Mouse (Mus musculus): ENCODE measurements around the gene Crybb3. TPM values are rescaled to one million over a fixed set of nuclear protein-coding genes. Genes with fewer than 3 reads are reported as not detected.

The Crybb3 gene
- polyA plus RNA-seq (2014; fragmentation: Nextera tagmentation; extraction: Ambion mirVana), result 0.47 and 1.8 TPM in 2 replicates

DNA sequence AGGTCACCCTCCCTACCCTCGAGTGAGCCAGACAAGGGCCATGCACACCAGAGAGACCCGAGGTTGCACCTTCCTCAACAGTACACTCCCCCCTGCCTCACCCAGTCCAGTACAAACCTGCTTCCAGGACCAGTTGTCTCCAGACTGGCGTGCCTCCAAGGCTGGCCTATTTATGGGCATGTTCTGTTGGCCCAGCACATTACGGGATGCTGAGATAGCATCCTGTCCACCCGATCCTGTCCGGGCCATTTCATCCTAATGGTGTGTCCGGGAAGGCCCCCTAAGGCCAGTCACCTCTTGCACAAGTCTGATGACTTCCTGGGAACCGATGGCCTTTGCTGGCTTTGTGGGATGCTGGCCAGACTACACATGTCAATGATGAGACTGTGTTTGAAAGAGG, at the start of gene Crybb3:
TSS of gene Crybb3 (minus strand) at position 146 of the 400 bp plus-strand sequence.
- H3K36me3 ChIP-seq (ENCODE audit: control insufficient read depth, insufficient read depth, low read length), result no peaks in the 10 kb centered on the region
- H3K4me1 ChIP-seq (ENCODE audit: control insufficient read depth, insufficient read depth, low read length), result 0 out of 2 replicates have a peak, but pooled peaks cover 2% of the 10 kb centered on the region
- no peaks in the 10 kb centered on the region for H3K27me3 ChIP-seq (ENCODE audit: control insufficient read depth, insufficient read depth, low read length)
- 79% methylated on average over 8 of the region's 8 CpGs for WGBS
- 0 out of 2 replicates have a peak, but pooled peaks cover 2% of the 10 kb centered on the region for H3K9me3 ChIP-seq (ENCODE audit: control insufficient read depth, low read length)
- H3K9ac ChIP-seq (ENCODE audit: low read depth, low read length), result no peak within 1 kb of the TSS
- H3K4me2 ChIP-seq (replicated peaks; ENCODE audit: low read depth, low read length), result no peak within 1 kb of the TSS
- no peak within 1 kb of the TSS for H3K27ac ChIP-seq (ENCODE audit: low read depth, low read length)
- ATAC-seq (ENCODE audit: low FRiP score, low TSS enrichment), result no peak
- no peak within 1 kb of the TSS for H3K4me3 ChIP-seq (ENCODE audit: low read length)

DNA sequence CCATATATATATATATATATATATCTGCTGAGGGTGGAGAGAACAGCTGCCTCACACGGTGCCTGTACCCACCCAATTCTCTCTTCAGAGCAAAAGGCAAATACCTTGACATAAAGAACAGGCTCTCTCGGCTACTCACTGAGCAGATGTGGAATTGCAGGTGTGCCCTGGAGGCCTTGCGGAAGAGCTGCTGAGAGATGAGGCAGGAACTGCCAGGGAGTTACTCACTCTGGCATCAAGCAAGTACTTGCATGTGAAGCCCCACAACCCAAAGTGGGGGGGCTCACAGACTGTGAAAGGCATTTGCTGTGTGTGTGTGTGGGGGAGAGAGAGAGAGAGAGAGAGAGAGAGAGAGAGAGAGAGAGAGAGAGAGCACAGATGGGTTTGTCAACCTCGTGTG, 47.0 kb upstream of the Crybb3 start:
- 74% methylated on average over 4 of the region's 4 CpGs for WGBS
- H3K9me3 ChIP-seq (ENCODE audit: control insufficient read depth, low read length), result no peaks in the 10 kb centered on the region
- H3K4me3 ChIP-seq (ENCODE audit: low read length), result no peak overlapping the region
- H3K36me3 ChIP-seq (ENCODE audit: control insufficient read depth, insufficient read depth, low read length), result no peaks in the 10 kb centered on the region
- H3K27ac ChIP-seq (ENCODE audit: low read depth, low read length), result no peak overlapping the region
- H3K9ac ChIP-seq (ENCODE audit: low read depth, low read length), result no peak overlapping the region
- no peaks in the 10 kb centered on the region for H3K27me3 ChIP-seq (ENCODE audit: control insufficient read depth, insufficient read depth, low read length)
- no peak for ATAC-seq (ENCODE audit: low FRiP score, low TSS enrichment)
- H3K4me1 ChIP-seq (ENCODE audit: control insufficient read depth, insufficient read depth, low read length), result peaks cover 15% of the 10 kb centered on the region
- no peak overlapping the region for H3K4me2 ChIP-seq (replicated peaks; ENCODE audit: low read depth, low read length)

DNA sequence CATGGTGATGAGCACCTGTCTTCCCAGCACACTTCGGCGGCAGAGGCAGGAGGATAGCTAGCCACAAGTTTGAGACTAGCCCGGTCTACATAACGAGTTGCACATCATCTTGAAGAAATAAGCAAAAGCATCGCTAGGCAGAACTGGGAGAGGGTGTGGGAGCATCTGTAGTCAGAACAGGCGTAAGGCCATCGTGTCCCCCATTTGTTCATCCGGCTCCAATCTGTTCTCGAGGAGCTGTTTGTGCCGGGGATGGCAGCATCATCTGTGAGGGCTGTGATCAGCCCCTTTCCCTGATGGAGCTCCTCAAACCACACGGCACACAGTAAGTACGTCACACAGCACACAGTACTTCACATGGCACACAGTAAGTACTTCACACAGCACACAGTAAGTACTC, 45.1 kb upstream of the Crybb3 start:
- ATAC-seq (ENCODE audit: low FRiP score, low TSS enrichment), result no peak
- Histone ChIP-seq H3K36me3 (ENCODE audit: control insufficient read depth, insufficient read depth, low read length) (no peaks in the 10 kb centered on the region), H3K4me3 (ENCODE audit: low read length) (no peak overlapping the region), H3K27me3 (ENCODE audit: control insufficient read depth, insufficient read depth, low read length) (no peaks in the 10 kb centered on the region), H3K4me2 (replicated peaks; ENCODE audit: low read depth, low read length) (no peak overlapping the region), H3K27ac (ENCODE audit: low read depth, low read length) (no peak overlapping the region), H3K4me1 (ENCODE audit: control insufficient read depth, insufficient read depth, low read length) (peaks cover 22% of the 10 kb centered on the region), H3K9ac (ENCODE audit: low read depth, low read length) (no peak overlapping the region), H3K9me3 (ENCODE audit: control insufficient read depth, low read length) (no peaks in the 10 kb centered on the region)
- WGBS, result 86% methylated on average over 12 of the region's 12 CpGs

DNA sequence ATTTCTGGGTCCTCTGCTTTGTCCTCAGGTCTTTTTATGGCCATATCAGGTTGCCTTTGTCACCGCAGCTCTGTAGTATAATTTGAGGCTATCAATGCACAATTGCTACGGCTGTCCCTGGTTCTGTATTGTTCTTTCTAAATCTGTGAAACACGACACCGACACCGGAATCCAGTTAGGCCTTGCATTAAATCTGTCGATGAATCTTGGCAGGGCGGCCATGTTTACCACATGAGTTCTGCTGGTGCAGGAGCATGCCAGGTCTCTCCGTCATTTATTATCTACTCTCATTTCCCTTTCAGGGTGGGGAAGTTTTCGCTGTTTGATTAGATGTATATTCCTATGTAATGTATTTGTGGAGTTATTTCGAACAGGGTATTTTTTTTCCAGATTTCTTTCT, 42.3 kb upstream of the Crybb3 start:
- Histone ChIP-seq H3K27me3 (ENCODE audit: control insufficient read depth, insufficient read depth, low read length) (no peaks in the 10 kb centered on the region), H3K4me2 (replicated peaks; ENCODE audit: low read depth, low read length) (no peak overlapping the region), H3K4me1 (ENCODE audit: control insufficient read depth, insufficient read depth, low read length) (peaks cover 35% of the 10 kb centered on the region), H3K9ac (ENCODE audit: low read depth, low read length) (no peak overlapping the region), H3K36me3 (ENCODE audit: control insufficient read depth, insufficient read depth, low read length) (no peaks in the 10 kb centered on the region), H3K9me3 (ENCODE audit: control insufficient read depth, low read length) (no peaks in the 10 kb centered on the region), H3K4me3 (ENCODE audit: low read length) (no peak overlapping the region), H3K27ac (ENCODE audit: low read depth, low read length) (no peak overlapping the region; the same call in 1 of the 2 replicates)
- no peak for ATAC-seq (ENCODE audit: low FRiP score, low TSS enrichment)
- 53% methylated on average over 10 of the region's 10 CpGs for WGBS

DNA sequence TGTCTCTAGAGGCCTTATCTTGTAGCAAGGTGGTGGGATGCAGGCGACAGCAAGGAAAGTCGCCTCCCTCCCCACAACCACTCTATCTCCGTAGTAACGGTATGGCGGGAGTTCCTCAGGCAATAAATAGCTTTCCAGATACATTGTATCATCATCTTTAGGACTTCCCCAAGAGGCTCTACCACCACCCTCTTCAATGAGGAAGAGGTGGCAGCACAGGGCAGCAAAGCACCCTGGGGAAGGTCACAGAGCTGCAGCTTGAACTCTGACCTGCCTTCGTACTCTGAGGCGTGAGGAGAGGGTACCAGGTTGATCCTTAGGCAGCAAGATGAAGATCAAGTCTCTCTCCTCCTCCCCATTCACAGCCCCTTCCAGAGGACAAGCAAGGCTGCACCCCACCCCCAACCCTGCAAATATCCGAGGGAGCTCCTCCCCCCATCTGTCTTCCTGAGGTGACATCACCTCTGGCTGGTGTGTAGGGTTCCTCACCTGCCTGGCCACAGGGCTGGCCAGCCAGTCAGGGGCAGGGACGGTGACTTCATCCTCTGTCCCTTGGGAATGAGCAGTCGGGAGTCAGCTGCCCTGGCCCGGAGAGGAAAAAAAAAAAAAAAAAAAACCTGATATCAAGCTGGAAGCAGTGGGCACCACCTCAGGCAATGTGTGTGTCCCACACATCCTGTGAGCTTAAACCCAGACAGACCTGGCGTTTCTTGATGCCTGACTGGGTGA, 41.1 kb upstream of the Crybb3 start:
- H3K27ac ChIP-seq (ENCODE audit: low read depth, low read length), result peak overlapping the region; percentile 71; the same call in 1 of the 2 replicates
- no peak for ATAC-seq (ENCODE audit: low FRiP score, low TSS enrichment)
- no peaks in the 10 kb centered on the region for H3K9me3 ChIP-seq (ENCODE audit: control insufficient read depth, low read length)
- H3K4me1 ChIP-seq (ENCODE audit: control insufficient read depth, insufficient read depth, low read length), result peaks cover 30% of the 10 kb centered on the region
- WGBS, result 32% methylated on average over 12 of the region's 12 CpGs
- no peak overlapping the region for H3K4me2 ChIP-seq (replicated peaks; ENCODE audit: low read depth, low read length)
- H3K27me3 ChIP-seq (ENCODE audit: control insufficient read depth, insufficient read depth, low read length), result no peaks in the 10 kb centered on the region
- H3K4me3 ChIP-seq (ENCODE audit: low read length), result no peak overlapping the region
- no peaks in the 10 kb centered on the region for H3K36me3 ChIP-seq (ENCODE audit: control insufficient read depth, insufficient read depth, low read length)
- H3K9ac ChIP-seq (ENCODE audit: low read depth, low read length), result no peak overlapping the region

DNA sequence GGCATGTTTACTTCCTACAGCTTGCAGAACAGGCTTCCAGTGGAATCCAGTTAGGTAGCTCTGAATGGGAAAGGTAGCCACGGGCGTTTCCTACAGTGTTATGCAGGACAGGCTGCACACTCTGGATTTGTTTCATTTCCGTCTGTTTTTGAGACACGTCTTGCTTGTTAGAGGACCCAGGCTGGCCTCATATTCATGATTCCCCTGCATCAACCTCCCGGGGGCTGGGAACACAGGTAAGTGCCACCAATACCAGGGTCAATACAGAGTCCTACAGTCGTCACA, 40.1 kb upstream of the Crybb3 start:
- ATAC-seq (ENCODE audit: low FRiP score, low TSS enrichment), result no peak
- Histone ChIP-seq H3K9me3 (ENCODE audit: control insufficient read depth, low read length) (no peaks in the 10 kb centered on the region), H3K36me3 (ENCODE audit: control insufficient read depth, insufficient read depth, low read length) (no peaks in the 10 kb centered on the region), H3K9ac (ENCODE audit: low read depth, low read length) (no peak overlapping the region), H3K4me3 (ENCODE audit: low read length) (no peak overlapping the region), H3K27me3 (ENCODE audit: control insufficient read depth, insufficient read depth, low read length) (no peaks in the 10 kb centered on the region), H3K4me2 (replicated peaks; ENCODE audit: low read depth, low read length) (no peak overlapping the region; the same call in 1 of the 2 replicates), H3K4me1 (ENCODE audit: control insufficient read depth, insufficient read depth, low read length) (peaks cover 36% of the 10 kb centered on the region), H3K27ac (ENCODE audit: low read depth, low read length) (peak overlapping the region; percentile 71)
- WGBS, result 60% methylated on average over 6 of the region's 6 CpGs

DNA sequence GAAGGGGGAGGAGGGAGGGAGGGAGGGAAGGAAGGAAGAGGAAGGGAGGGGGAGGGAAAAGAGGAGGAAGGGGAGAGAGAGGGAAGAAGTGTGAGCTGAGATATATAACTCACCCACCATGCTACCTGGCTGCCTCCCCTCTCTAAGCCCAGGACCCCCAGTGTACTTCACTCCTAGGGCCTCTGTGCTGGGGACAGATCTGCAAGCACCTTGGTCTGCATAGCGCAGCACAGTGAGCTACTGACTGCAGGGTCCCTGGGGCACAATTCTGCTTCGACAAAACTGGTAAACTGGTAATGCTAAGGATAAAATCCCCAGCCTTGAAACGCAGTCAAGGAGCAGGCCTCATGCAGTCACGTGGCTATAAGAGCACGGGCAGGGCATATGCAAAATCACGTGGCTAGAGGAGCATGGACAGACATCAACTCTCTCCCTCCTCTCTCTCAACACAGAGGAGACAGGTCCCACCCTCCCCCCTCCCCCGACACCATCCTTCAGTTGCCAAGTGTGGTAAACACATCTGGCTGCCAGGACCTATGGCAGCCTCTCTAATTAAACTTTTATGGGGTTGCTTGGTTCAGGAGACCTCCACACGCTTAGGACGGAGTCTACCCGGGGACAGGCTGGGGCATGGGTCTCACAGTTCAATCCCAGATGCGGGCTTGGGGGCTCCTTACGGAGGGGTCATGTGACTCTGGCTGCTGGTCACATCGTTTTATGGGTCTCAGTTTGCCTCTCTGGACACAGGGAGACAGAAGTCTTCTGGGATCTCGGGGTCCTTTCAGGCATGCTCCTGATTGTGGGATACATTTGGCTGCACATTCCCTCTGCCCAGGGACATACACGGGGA, 39.6 kb upstream of the Crybb3 start:
- no peaks in the 10 kb centered on the region for H3K27me3 ChIP-seq (ENCODE audit: control insufficient read depth, insufficient read depth, low read length)
- peaks cover 36% of the 10 kb centered on the region for H3K4me1 ChIP-seq (ENCODE audit: control insufficient read depth, insufficient read depth, low read length)
- peak; percentile 36; the same call in 1 of the 2 replicates for ATAC-seq (ENCODE audit: low FRiP score, low TSS enrichment)
- no peak overlapping the region for H3K9ac ChIP-seq (ENCODE audit: low read depth, low read length)
- H3K9me3 ChIP-seq (ENCODE audit: control insufficient read depth, low read length), result no peaks in the 10 kb centered on the region
- H3K36me3 ChIP-seq (ENCODE audit: control insufficient read depth, insufficient read depth, low read length), result no peaks in the 10 kb centered on the region
- WGBS, result 13% methylated on average over 15 of the region's 15 CpGs
- no peak overlapping the region for H3K4me3 ChIP-seq (ENCODE audit: low read length)
- H3K27ac ChIP-seq (ENCODE audit: low read depth, low read length), result peak overlapping the region; percentile 71; the same call in 1 of the 2 replicates
- H3K4me2 ChIP-seq (replicated peaks; ENCODE audit: low read depth, low read length), result no peak overlapping the region; the same call in 1 of the 2 replicates

DNA sequence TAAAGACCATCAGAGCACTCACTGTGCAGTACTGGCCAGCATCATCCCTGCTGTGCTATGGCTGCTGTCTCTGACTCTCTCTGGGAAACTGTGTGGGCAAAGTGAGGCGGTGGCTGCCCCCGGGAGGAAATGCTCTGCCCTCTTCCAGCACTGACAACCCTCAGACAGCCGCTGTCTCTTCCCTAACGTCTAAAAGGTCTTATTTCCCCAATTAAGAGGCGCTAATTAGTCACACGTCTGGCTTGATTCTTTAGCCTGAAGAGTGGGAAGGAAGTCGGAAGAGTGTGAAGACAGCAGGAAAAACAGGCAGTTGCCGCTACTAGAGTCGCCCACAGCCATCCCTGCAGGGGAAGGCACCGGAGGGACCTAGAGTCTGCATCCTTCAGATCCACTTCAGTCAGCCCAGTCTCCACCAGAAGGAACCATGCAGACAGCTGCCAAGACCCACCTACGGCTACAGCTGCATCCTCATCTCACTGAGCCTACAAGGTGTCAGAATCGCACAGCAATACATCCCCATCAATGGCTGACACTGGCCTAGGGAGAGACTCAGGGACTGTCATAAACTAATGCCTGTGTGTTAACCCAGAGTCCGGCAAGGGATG, 38.6 kb upstream of the Crybb3 start:
- 29% methylated on average over 13 of the region's 13 CpGs for WGBS
- no peak overlapping the region for H3K9ac ChIP-seq (ENCODE audit: low read depth, low read length)
- no peak overlapping the region for H3K4me2 ChIP-seq (replicated peaks; ENCODE audit: low read depth, low read length)
- no peak for ATAC-seq (ENCODE audit: low FRiP score, low TSS enrichment)
- no peaks in the 10 kb centered on the region for H3K36me3 ChIP-seq (ENCODE audit: control insufficient read depth, insufficient read depth, low read length)
- no peaks in the 10 kb centered on the region for H3K9me3 ChIP-seq (ENCODE audit: control insufficient read depth, low read length)
- H3K4me3 ChIP-seq (ENCODE audit: low read length), result no peak overlapping the region
- H3K27me3 ChIP-seq (ENCODE audit: control insufficient read depth, insufficient read depth, low read length), result no peaks in the 10 kb centered on the region
- H3K4me1 ChIP-seq (ENCODE audit: control insufficient read depth, insufficient read depth, low read length), result peaks cover 36% of the 10 kb centered on the region
- H3K27ac ChIP-seq (ENCODE audit: low read depth, low read length), result no peak overlapping the region

DNA sequence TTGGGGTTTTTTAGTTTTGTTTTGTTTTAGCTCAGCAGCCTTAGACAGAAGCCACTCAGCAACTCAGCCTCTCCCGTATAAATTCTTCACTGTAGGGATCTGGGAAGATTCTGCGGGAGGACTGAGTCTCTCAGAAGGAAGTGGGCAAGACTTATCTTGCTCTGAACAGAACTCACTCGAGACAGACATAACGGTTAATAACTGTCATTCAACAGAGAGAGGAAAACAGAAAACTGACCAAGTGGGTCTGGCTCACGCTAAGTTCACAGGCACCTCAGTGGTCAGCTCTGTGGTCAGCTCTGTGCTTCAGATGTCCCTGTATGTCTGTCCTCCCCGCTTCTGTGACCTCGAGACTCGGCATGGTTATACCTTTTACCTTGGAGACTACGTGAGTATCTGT, 37.9 kb upstream of the Crybb3 start:
- H3K27ac ChIP-seq (ENCODE audit: low read depth, low read length), result no peak overlapping the region
- H3K9me3 ChIP-seq (ENCODE audit: control insufficient read depth, low read length), result no peaks in the 10 kb centered on the region
- no peaks in the 10 kb centered on the region for H3K27me3 ChIP-seq (ENCODE audit: control insufficient read depth, insufficient read depth, low read length)
- H3K9ac ChIP-seq (ENCODE audit: low read depth, low read length), result no peak overlapping the region
- H3K4me2 ChIP-seq (replicated peaks; ENCODE audit: low read depth, low read length), result no peak overlapping the region
- no peak overlapping the region for H3K4me3 ChIP-seq (ENCODE audit: low read length)
- peaks cover 41% of the 10 kb centered on the region for H3K4me1 ChIP-seq (ENCODE audit: control insufficient read depth, insufficient read depth, low read length)
- ATAC-seq (ENCODE audit: low FRiP score, low TSS enrichment), result no peak
- no peaks in the 10 kb centered on the region for H3K36me3 ChIP-seq (ENCODE audit: control insufficient read depth, insufficient read depth, low read length)
- 77% methylated on average over 9 of the region's 9 CpGs for WGBS
